Mouse (Mus musculus) neural tube, embryonic 12.5 days (tissue): Measurements from ENCODE around the gene Fhl2. TPM values are rescaled to one million over a fixed set of nuclear protein-coding genes. Genes with fewer than 3 reads are reported as not detected.

Source experiments
- ATAC-seq: fragments of 200-750 bp; cut with Nextera tagmentation; 2 replicates; pipeline ENCODE4 v1.8.0; 2017; ENCODE audit warnings: low read depth, mild to moderate bottlenecking, moderate TSS enrichment, moderate library complexity; ENCODE audit not compliant: low FRiP score
- H3K27ac ChIP-seq: fragments of 300-500 bp; sonication (generic); 2 replicates; pipeline ENCODE4 v1.5.1; 2016
- H3K27me3 ChIP-seq: fragments of 300-500 bp; sonication (generic); replicated peaks from 2 replicates; pipeline ENCODE4 v1.6.1; 2016; ENCODE audit warnings: mild to moderate bottlenecking
- H3K36me3 ChIP-seq: fragments of 300-500 bp; sonication (generic); 2 replicates; pipeline ENCODE4 v1.6.1; 2016; ENCODE audit warnings: mild to moderate bottlenecking
- H3K4me1 ChIP-seq: fragments of 300-500 bp; sonication (generic); 2 replicates; pipeline ENCODE4 v1.6.1; 2016
- H3K4me2 ChIP-seq: fragments of 300-500 bp; sonication (generic); replicated peaks from 2 replicates; pipeline ENCODE4 v1.6.1; 2016; ENCODE audit warnings: mild to moderate bottlenecking
- H3K4me3 ChIP-seq: fragments of 300-500 bp; sonication (generic); 2 replicates; pipeline ENCODE4 v1.5.1; 2016
- H3K9ac ChIP-seq: fragments of 300-500 bp; sonication (generic); 2 replicates; pipeline ENCODE4 v1.6.1; 2016; ENCODE audit warnings: mild to moderate bottlenecking
- H3K9me3 ChIP-seq: fragments of 300-500 bp; sonication (generic); 2 replicates; pipeline ENCODE4 v1.6.1; 2016; ENCODE audit warnings: mild to moderate bottlenecking
- WGBS: fragments of 180-500 bp; shearing (Covaris S2); methylation state at CpG from one replicate; pipeline ENCODE4 v1.1.7; 2016; 5-methylcytosine and 5-hydroxymethylcytosine counted together
- polyA plus RNA-seq: library from polyadenylated mRNA; unstranded; fragments of >200 nt; fragmentation: Nextera tagmentation; extraction: Ambion mirVana; gene quantifications from 2 replicates; pipeline ENCODE4 v1.2.1, GENCODE M21; 2016

The Fhl2 gene
- polyA plus RNA-seq, 1 experiment from 2014 or later = 16.8 TPM

GRCm38 (mm10) chr1:43124726-43125125, 72.1 kb downstream of the Fhl2 start:
- ATAC-seq = no peak
- H3K36me3 ChIP-seq = peaks cover 5% of the 10 kb centered on the region; the same call in 1 of the 2 replicates
- no peak overlapping the region for H3K27ac ChIP-seq
- no peaks in the 10 kb centered on the region for H3K9me3 ChIP-seq
- no peaks in the 10 kb centered on the region for H3K4me1 ChIP-seq
- no peak overlapping the region for H3K4me2 ChIP-seq
- no peak overlapping the region for H3K4me3 ChIP-seq
- no peak overlapping the region for H3K9ac ChIP-seq
- WGBS = 85% methylated on average over 4 of the region's 4 CpGs
- H3K27me3 ChIP-seq = no peaks in the 10 kb centered on the region

GRCm38 (mm10) chr1:43122616-43123015, 74.2 kb downstream of the Fhl2 start:
- 95% methylated on average over 2 of the region's 2 CpGs for WGBS
- Histone ChIP-seq H3K9ac (no peak overlapping the region), H3K4me3 (no peak overlapping the region), H3K4me1 (no peaks in the 10 kb centered on the region), H3K4me2 (no peak overlapping the region), H3K36me3 (peaks cover 16% of the 10 kb centered on the region), H3K27me3 (no peaks in the 10 kb centered on the region), H3K9me3 (no peaks in the 10 kb centered on the region), H3K27ac (no peak overlapping the region)
- no peak for ATAC-seq

GRCm38 (mm10) chr1:43120950-43121349, 75.8 kb downstream of the Fhl2 start:
- H3K9ac ChIP-seq = no peak overlapping the region
- peaks cover 31% of the 10 kb centered on the region for H3K36me3 ChIP-seq
- H3K4me2 ChIP-seq = no peak overlapping the region
- no peaks in the 10 kb centered on the region for H3K4me1 ChIP-seq
- WGBS = 96% methylated on average over 5 of the region's 5 CpGs
- no peak overlapping the region for H3K27ac ChIP-seq
- H3K27me3 ChIP-seq = no peaks in the 10 kb centered on the region
- no peak for ATAC-seq
- H3K4me3 ChIP-seq = no peak overlapping the region
- H3K9me3 ChIP-seq = no peaks in the 10 kb centered on the region

- Histone ChIP-seq H3K4me2 (no peak overlapping the region), H3K36me3 (peaks cover 54% of the 10 kb centered on the region), H3K9ac (no peak overlapping the region), H3K27ac (no peak overlapping the region), H3K4me3 (no peak overlapping the region), H3K9me3 (no peaks in the 10 kb centered on the region), H3K4me1 (no peaks in the 10 kb centered on the region), H3K27me3 (no peaks in the 10 kb centered on the region)
- 97% methylated on average over 8 of the region's 8 CpGs for WGBS
- no peak for ATAC-seq
Observed at GRCm38 (mm10) chr1:43117435-43117834, 79.3 kb downstream of the Fhl2 start.

- no peak overlapping the region for H3K4me3 ChIP-seq
- no peak overlapping the region for H3K27ac ChIP-seq
- no peaks in the 10 kb centered on the region for H3K4me1 ChIP-seq
- peaks cover 56% of the 10 kb centered on the region for H3K36me3 ChIP-seq
- no peak overlapping the region for H3K9ac ChIP-seq
- H3K4me2 ChIP-seq = no peak overlapping the region
- ATAC-seq = no peak
- H3K27me3 ChIP-seq = no peaks in the 10 kb centered on the region
- 92% methylated on average over 2 of the region's 2 CpGs for WGBS
- no peaks in the 10 kb centered on the region for H3K9me3 ChIP-seq
Observed at GRCm38 (mm10) chr1:43112882-43113281, 83.9 kb downstream of the Fhl2 start.

GRCm38 (mm10) chr1:43110556-43110955, 86.2 kb downstream of the Fhl2 start:
- no peak overlapping the region for H3K4me2 ChIP-seq
- H3K9me3 ChIP-seq = no peaks in the 10 kb centered on the region
- no peak overlapping the region for H3K4me3 ChIP-seq
- no peak overlapping the region for H3K9ac ChIP-seq
- ATAC-seq = no peak
- no peak overlapping the region for H3K27ac ChIP-seq
- H3K4me1 ChIP-seq = no peaks in the 10 kb centered on the region
- no peaks in the 10 kb centered on the region for H3K27me3 ChIP-seq
- peaks cover 53% of the 10 kb centered on the region for H3K36me3 ChIP-seq
- 47% methylated on average over 4 of the region's 4 CpGs for WGBS

- H3K4me1 ChIP-seq = no peaks in the 10 kb centered on the region
- H3K9ac ChIP-seq = no peak overlapping the region
- no peak for ATAC-seq
- WGBS = 86% methylated on average over 2 of the region's 2 CpGs
- H3K9me3 ChIP-seq = no peaks in the 10 kb centered on the region
- no peaks in the 10 kb centered on the region for H3K27me3 ChIP-seq
- no peak overlapping the region for H3K27ac ChIP-seq
- peaks cover 49% of the 10 kb centered on the region for H3K36me3 ChIP-seq
- no peak overlapping the region for H3K4me3 ChIP-seq
- H3K4me2 ChIP-seq = no peak overlapping the region
Observed at GRCm38 (mm10) chr1:43108729-43109128, 88.1 kb downstream of the Fhl2 start.

- under 1% methylated on average over 57 of the region's 57 CpGs for WGBS
- H3K4me1 ChIP-seq = peaks cover 10% of the 10 kb centered on the region
- peak within 1 kb of the TSS; percentile 79 for H3K4me2 ChIP-seq
- H3K9me3 ChIP-seq = no peaks in the 10 kb centered on the region
- peak within 1 kb of the TSS; percentile 91 for H3K9ac ChIP-seq
- peaks cover 13% of the 10 kb centered on the region for H3K36me3 ChIP-seq
- no peaks in the 10 kb centered on the region for H3K27me3 ChIP-seq
- peak within 1 kb of the TSS; percentile 91 for H3K4me3 ChIP-seq
- peak; percentile 97 for ATAC-seq
- H3K27ac ChIP-seq = peak within 1 kb of the TSS; percentile 98
Observed at GRCm38 (mm10) chr1:43098031-43098984, 98.5 kb downstream of the Fhl2 start, which contains the start of the genes Tgfbrap1 and AI597479. Gene Tgfbrap1, minus strand, starts transcription at chr1:43098637. Gene AI597479, plus strand, starts transcription at chr1:43098710.

GRCm38 (mm10) chr1:43094206-43094605, 102.6 kb downstream of the Fhl2 start:
- ATAC-seq = no peak
- no peaks in the 10 kb centered on the region for H3K36me3 ChIP-seq

GRCm38 (mm10) chr1:43092056-43093015, 104.4 kb downstream of the Fhl2 start:
- H3K27ac ChIP-seq = peak overlapping the region; percentile 66
- peak overlapping the region; percentile 87 for H3K4me2 ChIP-seq
- no peaks in the 10 kb centered on the region for H3K36me3 ChIP-seq
- H3K9ac ChIP-seq = peak overlapping the region; percentile 92
- ATAC-seq = peak; percentile 83
- H3K9me3 ChIP-seq = no peaks in the 10 kb centered on the region
- WGBS = under 1% methylated on average over 101 of the region's 102 CpGs
- H3K4me3 ChIP-seq = peak overlapping the region; percentile 86
- peaks cover 14% of the 10 kb centered on the region for H3K4me1 ChIP-seq
- no peaks in the 10 kb centered on the region for H3K27me3 ChIP-seq

More at GRCm38 (mm10) chr1:43094206-43094605, 102.6 kb downstream of the Fhl2 start:
- Histone ChIP-seq H3K4me1 (peaks cover 17% of the 10 kb centered on the region), H3K9me3 (no peaks in the 10 kb centered on the region), H3K4me2 (no peak overlapping the region), H3K27ac (no peak overlapping the region), H3K4me3 (no peak overlapping the region), H3K27me3 (no peaks in the 10 kb centered on the region), H3K9ac (no peak overlapping the region)
- 90% methylated on average over 2 of the region's 2 CpGs for WGBS

GRCm38 (mm10) chr1:43091306-43092055, 105.3 kb downstream of the Fhl2 start:
- Histone ChIP-seq H3K9ac (peak overlapping the region; percentile 92), H3K4me3 (peak overlapping the region; percentile 86), H3K4me2 (peak overlapping the region; percentile 87), H3K4me1 (peaks cover 12% of the 10 kb centered on the region), H3K9me3 (no peaks in the 10 kb centered on the region), H3K36me3 (no peaks in the 10 kb centered on the region), H3K27me3 (no peaks in the 10 kb centered on the region), H3K27ac (0 out of 2 replicates have a peak overlapping the region, but pooled peaks have one; percentile 66)
- 48% methylated on average over 13 of the region's 13 CpGs for WGBS
- ATAC-seq = peak; percentile 11
